Mouse (Mus musculus): ENCODE results near the gene Gper1. TPM values are rescaled to one million over a fixed set of nuclear protein-coding genes. Genes with fewer than 3 reads are reported as not detected.

Gene Gper1
- polyA plus RNA-seq (2016; fragmentation: Nextera tagmentation; extraction: Ambion mirVana), result 7.2 and 7.8 TPM in 2 replicates

- 55% methylated on average over 21 of the region's 21 CpGs for WGBS
- Histone ChIP-seq H3K9me3 (no peaks in the 10 kb centered on the region), H3K4me1 (peaks cover 33% of the 10 kb centered on the region), H3K9ac (peak within 1 kb of the TSS; percentile 48), H3K4me3 (peak within 1 kb of the TSS; percentile 22), H3K36me3 (peaks cover 6% of the 10 kb centered on the region), H3K27ac (no peak within 1 kb of the TSS), H3K27me3 (replicated peaks) (no peaks in the 10 kb centered on the region), H3K4me2 (replicated peaks) (peak within 1 kb of the TSS; percentile 51)
- ATAC-seq (ENCODE audit: low FRiP score, low read depth), result no peak
Observed at GRCm38 (mm10) chr5:139423026-139423865, at the start of gene Gper1. Gene Gper1 (plus strand): TSS chr5:139423151.

- Histone ChIP-seq H3K36me3 (no peaks in the 10 kb centered on the region), H3K27ac (no peak overlapping the region), H3K4me2 (replicated peaks) (no peak overlapping the region), H3K4me3 (no peak overlapping the region), H3K9ac (no peak overlapping the region), H3K27me3 (replicated peaks) (no peaks in the 10 kb centered on the region), H3K4me1 (peaks cover 29% of the 10 kb centered on the region), H3K9me3 (no peaks in the 10 kb centered on the region)
- ATAC-seq (ENCODE audit: low FRiP score, low read depth), result no peak
- 76% methylated on average over 6 of the region's 6 CpGs for WGBS
Observed at GRCm38 (mm10) chr5:139373889-139374444, 49.0 kb upstream of the Gper1 start.

- no peak overlapping the region for H3K4me3 ChIP-seq
- no peaks in the 10 kb centered on the region for H3K27me3 ChIP-seq (replicated peaks)
- no peak for ATAC-seq (ENCODE audit: low FRiP score, low read depth)
- 90% methylated on average over 2 of the region's 2 CpGs for WGBS
- H3K9ac ChIP-seq, result no peak overlapping the region
- no peaks in the 10 kb centered on the region for H3K9me3 ChIP-seq
- no peaks in the 10 kb centered on the region for H3K36me3 ChIP-seq
- H3K4me2 ChIP-seq (replicated peaks), result no peak overlapping the region
- H3K4me1 ChIP-seq, result peaks cover 34% of the 10 kb centered on the region
- H3K27ac ChIP-seq, result no peak overlapping the region
Observed at GRCm38 (mm10) chr5:139374841-139375240, 48.1 kb upstream of the Gper1 start.

- H3K4me3 ChIP-seq, result no peak within 1 kb of the TSS
- H3K9me3 ChIP-seq, result no peaks in the 10 kb centered on the region
- H3K36me3 ChIP-seq, result no peaks in the 10 kb centered on the region
- no peaks in the 10 kb centered on the region for H3K27me3 ChIP-seq (replicated peaks)
- 79% methylated on average over 18 of the region's 18 CpGs for WGBS
- no peak within 1 kb of the TSS for H3K27ac ChIP-seq
- ATAC-seq (ENCODE audit: low FRiP score, low read depth), result no peak
- H3K4me2 ChIP-seq (replicated peaks), result no peak within 1 kb of the TSS; the same call in 1 of the 2 replicates
- H3K4me1 ChIP-seq, result peaks cover 26% of the 10 kb centered on the region
- H3K9ac ChIP-seq, result no peak within 1 kb of the TSS
Observed at GRCm38 (mm10) chr5:139377468-139378270, 45.3 kb upstream of the Gper1 start, which contains the start of gene Gpr146. Gene Gpr146 (plus strand): TSS chr5:139377697.

GRCm38 (mm10) chr5:139378271-139378556 is 44.7 kb upstream of the Gper1 start:
- Histone ChIP-seq H3K4me3 (no peak overlapping the region), H3K9me3 (no peaks in the 10 kb centered on the region), H3K27me3 (replicated peaks) (no peaks in the 10 kb centered on the region), H3K9ac (no peak overlapping the region), H3K36me3 (no peaks in the 10 kb centered on the region), H3K4me2 (replicated peaks) (no peak overlapping the region), H3K4me1 (peaks cover 30% of the 10 kb centered on the region), H3K27ac (no peak overlapping the region)
- WGBS, result 95% methylated on average over 7 of the region's 7 CpGs
- ATAC-seq (ENCODE audit: low FRiP score, low read depth), result no peak

GRCm38 (mm10) chr5:139378986-139379629 is 43.8 kb upstream of the Gper1 start:
- H3K4me3 ChIP-seq, result no peak overlapping the region

GRCm38 (mm10) chr5:139379771-139380384 is 43.1 kb upstream of the Gper1 start:
- Histone ChIP-seq H3K4me1 (peaks cover 38% of the 10 kb centered on the region), H3K27me3 (replicated peaks) (no peaks in the 10 kb centered on the region), H3K4me2 (replicated peaks) (peak overlapping the region; percentile 95), H3K36me3 (no peaks in the 10 kb centered on the region), H3K27ac (no peak overlapping the region), H3K4me3 (peak overlapping the region; percentile 63), H3K9me3 (no peaks in the 10 kb centered on the region), H3K9ac (peak overlapping the region; percentile 75; the same call in 1 of the 2 replicates)
- 27% methylated on average over 8 of the region's 8 CpGs for WGBS
- peak; percentile 23 for ATAC-seq (ENCODE audit: low FRiP score, low read depth)

More at GRCm38 (mm10) chr5:139378986-139379629, 43.8 kb upstream of the Gper1 start:
- Histone ChIP-seq H3K9ac (0 out of 2 replicates have a peak overlapping the region, but pooled peaks have one; percentile 13), H3K27ac (no peak overlapping the region), H3K4me1 (peaks cover 32% of the 10 kb centered on the region), H3K9me3 (no peaks in the 10 kb centered on the region), H3K36me3 (no peaks in the 10 kb centered on the region), H3K4me2 (replicated peaks) (no peak overlapping the region), H3K27me3 (replicated peaks) (no peaks in the 10 kb centered on the region)
- no peak for ATAC-seq (ENCODE audit: low FRiP score, low read depth)
- WGBS, result 62% methylated on average over 21 of the region's 21 CpGs

GRCm38 (mm10) chr5:139380385-139381248 is 42.3 kb upstream of the Gper1 start:
- Histone ChIP-seq H3K27ac (no peak overlapping the region), H3K4me3 (peak overlapping the region; percentile 63), H3K27me3 (replicated peaks) (no peaks in the 10 kb centered on the region), H3K9me3 (no peaks in the 10 kb centered on the region), H3K4me1 (peaks cover 38% of the 10 kb centered on the region), H3K36me3 (no peaks in the 10 kb centered on the region), H3K9ac (peak overlapping the region; percentile 75), H3K4me2 (replicated peaks) (peak overlapping the region; percentile 95)
- ATAC-seq (ENCODE audit: low FRiP score, low read depth), result peak; percentile 65
- 2% methylated on average over 73 of the region's 73 CpGs for WGBS

- Histone ChIP-seq H3K9me3 (no peaks in the 10 kb centered on the region), H3K4me2 (replicated peaks) (no peak overlapping the region; the same call in 1 of the 2 replicates), H3K27me3 (replicated peaks) (no peaks in the 10 kb centered on the region), H3K27ac (no peak overlapping the region), H3K36me3 (no peaks in the 10 kb centered on the region), H3K9ac (no peak overlapping the region), H3K4me1 (peaks cover 38% of the 10 kb centered on the region), H3K4me3 (no peak overlapping the region)
- WGBS, result 83% methylated on average over 18 of the region's 18 CpGs
- ATAC-seq (ENCODE audit: low FRiP score, low read depth), result no peak
Observed at GRCm38 (mm10) chr5:139381586-139382513, 41.1 kb upstream of the Gper1 start.

GRCm38 (mm10) chr5:139382760-139383159 is 40.2 kb upstream of the Gper1 start:
- H3K27ac ChIP-seq, result peak overlapping the region; percentile 17; the same call in 1 of the 2 replicates
- H3K27me3 ChIP-seq (replicated peaks), result no peaks in the 10 kb centered on the region
- no peaks in the 10 kb centered on the region for H3K36me3 ChIP-seq
- no peak overlapping the region for H3K4me2 ChIP-seq (replicated peaks)
- ATAC-seq (ENCODE audit: low FRiP score, low read depth), result no peak
- no peak overlapping the region for H3K9ac ChIP-seq
- 73% methylated on average over 8 of the region's 8 CpGs for WGBS
- no peak overlapping the region for H3K4me3 ChIP-seq
- H3K9me3 ChIP-seq, result no peaks in the 10 kb centered on the region
- peaks cover 44% of the 10 kb centered on the region for H3K4me1 ChIP-seq
